Mouse (Mus musculus) ES-Bruce4 (cell line): Measurements from ENCODE around the gene Maged1.

Experiments used
- CTCF ChIP-seq: IDR thresholded peaks from one replicate; pipeline ENCODE4 v1.8.1; 2011; ENCODE audit warnings: low read depth, low read length
- POLR2A ChIP-seq: IDR thresholded peaks from one replicate; pipeline ENCODE4 v1.8.1; 2011; ENCODE audit warnings: low read length; ENCODE audit not compliant: insufficient read depth

GRCm38 (mm10) chrX:94564694-94565093 is 22.8 kb upstream of the Maged1 start:
- TF ChIP-seq POLR2A (no peak), CTCF (no peak)
